Mouse (Mus musculus) cerebellum, postnatal 14 days (tissue): ENCODE measurements at regions not wholly inside any gene's neighbourhood (a gene's known extent, or its start where the extent isn't known, plus 50 kb on each side); places are given as distances from the start of the nearest gene placed in this dataset.

Source experiments
- DNase-seq, 2 experiments: peaks; one replicate each; pipeline ENCODE4 v3.0.0; 2021; ENCODE audit warnings: mixed read lengths in 2 of 2

- DNase-seq = no peak
Observed at GRCm38 (mm10) chr5:64750406-64750805, 52.8 kb upstream of the Klf3 start.

GRCm38 (mm10) chr5:64750976-64751656 is 52.1 kb upstream of the Klf3 start:
- no peak for DNase-seq

GRCm38 (mm10) chr5:64753142-64753750 is 49.9 kb upstream of the Klf3 start:
- DNase-seq = no peak
